Mouse (Mus musculus): ENCODE measurements around the gene Mlph.

Mlph gene

GRCm38 (mm10) chr1:90972911-90973573, 58.2 kb downstream of the Mlph start:
- peak; percentile 63 to 87 for DNase-seq

GRCm38 (mm10) chr1:90973574-90973911, 58.7 kb downstream of the Mlph start:
- DNase-seq = no peak

DNA sequence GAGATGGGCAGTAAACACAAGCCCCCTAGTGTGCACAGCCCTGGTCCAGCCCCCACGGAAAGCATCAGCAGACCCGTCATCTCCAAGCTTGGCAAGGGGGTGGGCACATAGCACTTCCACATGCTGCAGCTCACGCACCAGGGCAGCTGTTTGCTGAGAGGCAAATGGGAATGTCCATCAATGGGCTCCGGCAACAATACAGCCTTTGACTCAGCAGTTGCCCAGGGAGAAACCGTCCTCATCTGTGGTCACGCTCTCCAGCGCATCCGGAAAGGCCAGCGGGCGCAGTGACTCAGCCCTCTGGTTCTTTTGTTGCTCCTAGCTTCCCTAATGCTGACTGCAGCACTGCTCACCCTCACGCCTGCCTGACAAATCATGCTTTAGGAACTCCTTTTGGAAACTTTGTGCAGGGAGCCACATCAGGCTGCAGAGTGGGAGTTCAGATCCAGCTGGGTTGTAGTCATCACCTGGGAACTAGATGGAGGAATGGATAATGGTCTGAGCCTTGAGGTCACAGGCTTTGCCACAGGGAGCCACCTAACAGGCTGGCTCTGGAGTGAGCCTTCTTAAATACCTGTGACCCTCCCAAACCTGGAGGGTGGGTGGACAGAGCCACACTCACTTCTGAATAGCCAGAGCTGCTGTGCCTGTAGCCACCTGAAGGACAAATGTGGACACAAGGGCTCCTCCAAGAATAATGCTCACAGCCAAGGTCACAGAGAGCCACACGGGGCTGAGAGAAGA, 60.2 kb downstream of the Mlph start:
- DNase-seq = no peak

DNA sequence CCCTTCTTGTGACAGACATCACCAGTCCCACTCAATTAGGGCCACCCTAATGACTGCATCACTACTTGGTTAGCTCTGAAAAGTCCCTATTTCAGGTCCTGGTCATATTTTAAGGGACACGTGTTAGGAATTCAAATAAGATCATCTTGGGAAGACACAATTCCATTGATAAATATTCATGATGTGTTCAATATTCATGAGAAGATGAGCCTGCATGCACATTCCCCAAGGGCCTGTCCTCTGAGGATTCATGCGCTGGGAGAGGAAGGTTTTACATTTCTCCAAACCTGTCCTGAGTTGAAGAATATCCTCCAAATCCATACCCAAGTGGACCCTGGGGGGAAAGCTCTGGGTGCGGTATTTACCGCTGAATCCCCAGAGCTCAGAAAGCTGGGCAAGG, 61.1 kb downstream of the Mlph start:
- no peak for DNase-seq

- no peak for DNase-seq
Observed at GRCm38 (mm10) chr1:90980638-90981330, 65.9 kb downstream of the Mlph start.

DNA sequence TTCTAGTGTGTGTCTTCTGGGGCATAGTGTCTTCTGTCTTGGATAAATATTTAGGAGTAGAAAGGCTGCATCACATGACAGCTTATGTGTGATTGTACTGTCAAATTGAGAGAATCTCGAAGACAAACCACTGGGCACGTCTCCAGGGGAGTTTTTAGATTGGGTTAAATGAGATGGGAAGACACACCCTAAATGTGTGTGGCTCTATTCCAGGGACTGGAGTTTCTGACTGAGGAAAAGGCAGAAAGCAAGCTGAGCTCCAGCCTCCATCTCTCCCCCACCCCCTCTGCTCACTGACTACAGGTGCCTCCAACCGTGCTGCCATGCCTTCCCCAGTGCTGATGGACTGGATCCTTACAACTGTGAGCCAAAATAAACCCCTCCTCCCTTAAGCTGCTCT, 66.5 kb downstream of the Mlph start:
- no peak for DNase-seq

- no peak for DNase-seq
Observed at GRCm38 (mm10) chr1:90995916-90996315, 81.0 kb downstream of the Mlph start.

- DNase-seq = no peak
Observed at GRCm38 (mm10) chr1:90997136-90997535, 82.3 kb downstream of the Mlph start.

GRCm38 (mm10) chr1:90997641-90998040, 82.8 kb downstream of the Mlph start:
- no peak for DNase-seq

DNA sequence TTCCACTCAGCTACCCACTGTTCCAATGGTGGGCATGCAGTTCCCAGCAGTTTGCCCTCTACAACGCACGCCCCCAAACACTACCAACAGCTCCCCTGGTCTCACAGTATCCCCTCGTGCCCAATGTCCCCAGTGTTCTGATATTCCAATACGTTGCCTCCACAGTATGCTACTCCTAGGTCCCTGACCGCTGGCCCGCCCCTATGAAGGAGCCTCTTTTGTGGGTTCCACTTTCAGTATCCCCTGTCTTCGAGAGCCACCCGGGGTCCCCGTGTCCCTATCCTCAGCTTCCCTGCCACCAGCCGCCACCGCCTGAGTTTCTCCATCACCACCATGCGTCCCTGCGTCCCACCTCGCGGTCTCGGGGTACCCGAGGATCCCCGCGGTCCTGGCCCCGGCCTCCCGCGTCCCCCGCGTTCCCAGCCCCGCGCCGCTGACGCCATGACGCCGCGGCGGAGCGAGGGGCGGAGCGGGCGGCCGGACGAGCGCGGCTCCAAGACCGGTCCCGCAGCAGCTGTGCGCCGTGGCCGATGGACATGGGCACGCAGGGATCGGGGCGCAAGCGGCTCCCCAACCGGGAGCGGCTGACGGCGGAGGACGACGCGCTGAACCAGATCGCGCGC, 83.5 kb downstream of the Mlph start, which contains the start of gene Lrrfip1:
Gene Lrrfip1 (plus strand): TSS at position 470 of the 623 bp plus-strand sequence.
- DNase-seq = peak in 1 of 2 experiments; percentile 31

GRCm38 (mm10) chr1:90998891-90999611, 84.2 kb downstream of the Mlph start:
- DNase-seq = no peak

DNA sequence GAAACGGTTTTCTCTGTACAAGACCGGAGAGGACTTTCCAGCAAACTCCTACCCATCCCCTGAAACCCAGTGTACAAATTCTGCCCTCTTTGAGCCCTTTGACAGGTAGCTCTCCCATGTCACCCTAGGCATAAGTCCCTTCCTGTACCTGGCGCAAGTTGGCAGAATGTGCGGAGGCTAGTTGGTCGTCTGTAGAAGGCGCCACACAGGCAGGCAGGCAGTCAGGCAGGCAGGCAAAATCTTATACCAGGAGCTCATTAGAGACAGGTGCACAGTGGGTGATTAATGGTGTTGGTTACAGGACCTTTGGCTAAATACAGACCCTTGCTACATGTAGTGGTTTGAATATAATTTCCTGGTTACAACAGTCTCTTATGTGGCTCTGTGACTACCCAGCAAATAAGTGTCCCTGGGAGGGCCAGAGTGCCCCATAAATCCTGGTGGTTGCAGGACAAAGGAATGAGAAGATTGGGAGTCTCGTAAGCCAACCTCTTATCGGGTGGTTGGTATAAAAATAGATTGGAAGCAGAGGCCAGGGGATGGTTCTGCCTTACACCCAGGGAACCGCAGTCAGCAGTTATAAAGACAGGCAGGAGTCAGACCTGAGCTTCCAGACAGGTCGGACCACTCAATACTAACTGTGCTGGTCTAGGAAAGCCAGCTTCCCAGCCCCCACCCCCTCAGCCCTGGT, 85.2 kb downstream of the Mlph start:
- DNase-seq = no peak
